Mouse (Mus musculus) spleen, postnatal 0 days (tissue): ENCODE measurements around the gene Pde10a. TPM values are rescaled to one million over a fixed set of nuclear protein-coding genes. Genes with fewer than 3 reads are reported as not detected.

ENCODE experiments used
- polyA plus RNA-seq: library from polyadenylated mRNA; unstranded; fragments of >200 nt; fragmentation: Nextera tagmentation; extraction: Ambion mirVana; gene quantifications from 2 replicates; pipeline ENCODE4 v1.2.1, GENCODE M21; 2015

Gene Pde10a
- polyA plus RNA-seq, result 1.1 and 1.3 TPM in 2 replicates

DNA sequence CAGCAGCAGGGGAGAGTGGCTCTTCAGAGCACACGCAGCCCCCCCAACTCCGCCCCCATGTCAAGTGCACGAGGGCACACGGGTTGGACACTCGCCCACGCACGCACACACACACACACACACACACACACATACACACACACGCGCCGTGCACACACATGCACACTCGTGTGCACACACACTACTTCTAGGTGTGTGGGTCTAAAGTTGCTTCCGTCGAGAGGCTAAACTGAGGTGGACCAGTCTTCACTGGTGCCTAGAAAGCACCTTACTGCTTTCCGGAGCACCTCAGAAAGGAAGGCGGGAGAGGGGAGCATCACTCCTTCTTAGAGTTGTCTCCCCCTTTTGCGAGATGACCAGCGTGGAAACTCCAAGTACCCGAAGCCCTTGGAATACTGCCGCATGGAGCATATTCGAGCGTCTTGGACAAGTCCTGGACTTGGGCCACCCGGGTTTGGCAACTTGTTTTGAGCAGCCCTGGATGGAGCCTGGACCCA lies at the start of gene Pde10a:
TSS of gene Pde10a (plus strand) at position 148 of the 497 bp plus-strand sequence.

GRCm38 (mm10) chr17:8566850-8567249 lies 41.7 kb downstream of the Pde10a start, which contains the start of gene Gm17087:
TSS of gene Gm17087 (minus strand) at chr17:8566950.

GRCm38 (mm10) chr17:8988119-8988807 lies 463.1 kb downstream of the Pde10a start, which contains the start of gene 1700010I14Rik:
TSS of gene 1700010I14Rik (plus strand) at chr17:8988333.

Other genes with a start within 250 kb of the Pde10a start
- 145 and 155 TPM in 2 replicates for gene Mpc1, start 242.5 kb upstream of the Pde10a start, polyA plus RNA-seq
- gene Sft2d1, start 214.3 kb upstream of the Pde10a start, polyA plus RNA-seq, result 82.6 and 83.0 TPM in 2 replicates
- gene Prr18, start 187.9 kb upstream of the Pde10a start, polyA plus RNA-seq, result 0.06 and 0.07 TPM in 2 replicates
- gene T2, start 169.4 kb upstream of the Pde10a start, polyA plus RNA-seq, result 0.13 TPM in 2 replicates
- gene T, start 90.9 kb upstream of the Pde10a start, polyA plus RNA-seq, result not detected in 2 replicates
- not detected in 2 replicates for gene Gm17087, start 41.6 kb downstream of the Pde10a start, polyA plus RNA-seq